Mouse (Mus musculus) spleen, adult 2 months (tissue): ENCODE data around the gene Gga2. TPM values are rescaled to one million over a fixed set of nuclear protein-coding genes. Genes with fewer than 3 reads are reported as not detected.

Experiments used
- DNase-seq, 2 experiments: peaks; one replicate each; pipeline versions ENCODE4 v3.0.0 to v3.0.0-alpha.2; 2012 to 2021; ENCODE audit warnings: low spot score in 2 of 2, low read depth in 1 of 2
- H3K27ac ChIP-seq: fragments of 200-500 bp; 2 replicates; pipeline ENCODE4 v1.5.1; 2012; ENCODE audit warnings: low read length, inconsistent platforms; ENCODE audit not compliant: insufficient read depth
- H3K27me3 ChIP-seq: fragments of 200-500 bp; 2 replicates; pipeline ENCODE4 v1.6.1; 2012; ENCODE audit warnings: mild to moderate bottlenecking, moderate library complexity, low read length, inconsistent platforms; ENCODE audit not compliant: control insufficient read depth, insufficient read depth
- H3K36me3 ChIP-seq: fragments of 200-500 bp; 2 replicates; pipeline ENCODE4 v1.6.1; 2012; ENCODE audit warnings: mild to moderate bottlenecking, low read length, inconsistent platforms; ENCODE audit not compliant: control insufficient read depth, insufficient read depth
- H3K4me1 ChIP-seq: fragments of 200-500 bp; 2 replicates; pipeline ENCODE4 v1.6.1; 2011; ENCODE audit warnings: inconsistent platforms; ENCODE audit not compliant: control insufficient read depth, insufficient read depth, insufficient read length
- H3K4me3 ChIP-seq: fragments of 200-500 bp; 2 replicates; pipeline ENCODE4 v1.5.1; 2011; ENCODE audit warnings: mild to moderate bottlenecking, inconsistent platforms; ENCODE audit not compliant: insufficient read depth, insufficient read length; ENCODE audit errors: extremely low read depth
- CTCF ChIP-seq: fragments of 200-500 bp; IDR thresholded peaks from 2 replicates; pipeline ENCODE4 v1.5.1; 2011; ENCODE audit warnings: mild to moderate bottlenecking, inconsistent platforms; ENCODE audit not compliant: insufficient read depth, insufficient read length, insufficient replicate concordance; ENCODE audit errors: extremely low read depth
- POLR2A ChIP-seq: fragments of 200-500 bp; IDR thresholded peaks from 2 replicates; pipeline ENCODE4 v1.6.1; 2011; ENCODE audit warnings: low read depth, low read length, inconsistent platforms
- WGBS: fragments of 180-500 bp; shearing (Covaris S2); methylation state at CpG from one replicate; pipeline ENCODE4 v1.1.7; 2018; 5-methylcytosine and 5-hydroxymethylcytosine counted together
- polyA plus RNA-seq: library from polyadenylated mRNA; depleted of rRNA; stranded (reverse); fragments of >200 nt; gene quantifications from 2 replicates; pipeline ENCODE4 v1.2.3, GENCODE M21; 2012

Gene Gga2
- polyA plus RNA-seq, 1 experiment, result 88.1 TPM

GRCm38 (mm10) chr7:122050834-122051233, 29.8 kb upstream of the Gga2 start:
- Histone ChIP-seq H3K27ac (no peak overlapping the region), H3K27me3 (no peaks in the 10 kb centered on the region), H3K4me1 (no peaks in the 10 kb centered on the region), H3K4me3 (no peak overlapping the region), H3K36me3 (peaks cover 17% of the 10 kb centered on the region)
- DNase-seq, result no peak
- WGBS, result 82% methylated on average over 1 of the region's 1 CpGs
- TF ChIP-seq POLR2A (no peak), CTCF (no peak)

DNA sequence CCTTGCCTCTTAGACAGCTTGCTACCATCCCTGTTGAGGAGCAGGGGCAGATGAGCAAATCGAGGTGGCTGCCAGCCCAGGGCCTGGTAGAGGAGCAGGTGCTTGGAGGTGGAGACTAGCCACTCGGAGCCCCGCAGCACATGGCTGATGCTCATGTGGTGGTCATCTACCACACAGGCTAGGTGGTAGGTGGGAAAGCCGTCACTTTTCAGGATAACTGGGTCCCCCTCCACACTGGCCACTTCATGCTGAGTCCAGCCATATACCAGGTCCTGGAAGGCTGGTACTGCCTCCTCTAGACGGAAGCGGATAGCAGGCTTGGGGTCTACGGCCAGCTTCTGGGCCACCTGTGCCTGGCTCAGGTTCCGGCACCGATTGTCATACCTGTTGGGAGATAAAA, 27.2 kb upstream of the Gga2 start:
- Histone ChIP-seq H3K27ac (no peak overlapping the region), H3K27me3 (no peaks in the 10 kb centered on the region), H3K4me1 (no peaks in the 10 kb centered on the region), H3K36me3 (peaks cover 10% of the 10 kb centered on the region), H3K4me3 (no peak overlapping the region)
- no peak for DNase-seq
- WGBS, result 97% methylated on average over 9 of the region's 9 CpGs
- no peak for TF ChIP-seq CTCF
- TF ChIP-seq POLR2A, result no peak

- no peak for DNase-seq
- H3K36me3 ChIP-seq, result peaks cover 10% of the 10 kb centered on the region
- H3K27ac ChIP-seq, result no peak overlapping the region
- no peak for TF ChIP-seq CTCF
- no peak for TF ChIP-seq POLR2A
- no peaks in the 10 kb centered on the region for H3K4me1 ChIP-seq
- no peak overlapping the region for H3K4me3 ChIP-seq
- 61% methylated on average over 2 of the region's 2 CpGs for WGBS
- H3K27me3 ChIP-seq, result no peaks in the 10 kb centered on the region
These were observed 25.8 kb upstream of the Gga2 start for GRCm38 (mm10) chr7:122046813-122047212.

DNA sequence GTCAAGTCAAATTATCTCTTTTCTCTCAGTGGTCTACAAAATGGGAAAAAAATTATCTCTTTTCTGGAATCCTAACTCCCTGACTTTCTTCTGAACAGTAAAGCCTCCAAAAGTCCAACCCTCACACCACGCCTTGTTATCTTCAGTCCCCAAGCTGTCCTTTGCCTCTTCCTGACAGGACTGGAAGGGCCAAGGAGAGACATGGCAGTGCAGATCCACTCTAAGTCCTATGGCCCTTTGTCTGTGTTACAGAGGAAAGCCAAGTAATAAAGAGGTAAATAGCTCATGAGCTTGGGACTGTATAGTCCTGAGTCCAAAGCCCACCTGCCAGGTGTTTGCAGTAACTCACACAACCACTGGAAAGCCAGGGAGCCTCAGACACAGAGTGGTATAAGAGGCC, 24.7 kb upstream of the Gga2 start:
- WGBS, result 93% methylated on average over 1 of the region's 1 CpGs
- no peaks in the 10 kb centered on the region for H3K27me3 ChIP-seq
- no peak for DNase-seq
- TF ChIP-seq POLR2A, result no peak
- no peak for TF ChIP-seq CTCF
- H3K36me3 ChIP-seq, result peaks cover 11% of the 10 kb centered on the region
- H3K4me3 ChIP-seq, result no peak overlapping the region
- no peaks in the 10 kb centered on the region for H3K4me1 ChIP-seq
- H3K27ac ChIP-seq, result no peak overlapping the region

GRCm38 (mm10) chr7:122045181-122045634, 24.2 kb upstream of the Gga2 start:
- Histone ChIP-seq H3K27me3 (no peaks in the 10 kb centered on the region), H3K36me3 (peaks cover 12% of the 10 kb centered on the region), H3K27ac (no peak overlapping the region), H3K4me1 (no peaks in the 10 kb centered on the region), H3K4me3 (no peak overlapping the region)
- WGBS, result 95% methylated on average over 4 of the region's 4 CpGs
- no peak for DNase-seq
- TF ChIP-seq POLR2A (no peak), CTCF (no peak)

DNA sequence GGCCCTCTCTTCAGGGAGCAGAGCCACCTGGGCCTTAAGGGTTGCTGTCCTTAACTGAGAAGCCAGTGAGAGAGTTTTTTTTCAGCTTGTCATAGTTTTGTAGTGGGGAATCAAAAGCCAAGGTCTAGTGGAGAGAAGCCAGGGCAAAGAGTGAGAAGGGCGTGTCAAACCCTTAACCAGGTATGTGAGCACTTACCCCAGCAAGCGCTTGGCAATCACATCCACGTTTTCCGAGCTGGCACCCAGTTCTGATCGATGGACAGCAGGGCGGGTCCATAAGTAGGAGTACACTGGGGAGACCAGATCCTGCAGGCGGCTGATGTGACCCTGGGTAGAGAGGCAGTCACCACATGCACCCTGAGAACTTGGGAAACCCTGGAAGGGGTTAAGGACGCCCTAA, 23.1 kb upstream of the Gga2 start:
- 86% methylated on average over 8 of the region's 8 CpGs for WGBS
- H3K36me3 ChIP-seq, result peaks cover 12% of the 10 kb centered on the region
- DNase-seq, result no peak
- H3K27me3 ChIP-seq, result no peaks in the 10 kb centered on the region
- no peak overlapping the region for H3K27ac ChIP-seq
- H3K4me3 ChIP-seq, result no peak overlapping the region
- no peaks in the 10 kb centered on the region for H3K4me1 ChIP-seq
- no peak for TF ChIP-seq POLR2A
- TF ChIP-seq CTCF, result no peak

GRCm38 (mm10) chr7:122034348-122034747, 13.3 kb upstream of the Gga2 start:
- Histone ChIP-seq H3K27ac (no peak overlapping the region), H3K27me3 (no peaks in the 10 kb centered on the region), H3K4me3 (no peak overlapping the region), H3K36me3 (peaks cover 7% of the 10 kb centered on the region), H3K4me1 (no peaks in the 10 kb centered on the region)
- no peak for TF ChIP-seq CTCF
- TF ChIP-seq POLR2A, result no peak
- WGBS, result 14% methylated on average over 2 of the region's 2 CpGs
- no peak for DNase-seq
